ENCODE assay signal across 20 mouse cellular contexts in genomic region chr11:65779066-65779465, GRCm38 (mm10). TPM values are rescaled to one million over a fixed set of nuclear protein-coding genes. Genes with fewer than 3 reads are reported as not detected.
A peak's percentile ranks its signal among the peaks of the same experiment; 100 is the strongest.
DNase-seq lines count a peak whose midpoint lies in the region; ATAC-seq and TF ChIP-seq lines count a peak whose summit lies in the region.
"Had no signal": no experiment of that assay in that cellular context is flagged by ENCODE, and none has a peak within 500 bp of the region (broad histone marks: within the 10 kb centered on the region; RNA-seq: fewer than 3 reads in every experiment).

No protein-coding gene starts in this region.

- no peak for ATAC-seq in limb, embryonic 14.5 days (ENCODE audit: low FRiP score, low read depth)
- ATAC-seq: CD4-positive, CD25-positive, alpha-beta regulatory T cell, adult 4 months had no signal

- peaks cover 19% of the 10 kb centered on the region; the same call in 1 of the 2 replicates for H3K4me1 ChIP-seq in limb, embryonic 14.5 days (ENCODE audit: control insufficient read depth, insufficient read depth, low read length)
- no peaks in the 10 kb centered on the region for H3K4me1 ChIP-seq in limb, embryonic 10.5 days
- H3K4me1 ChIP-seq: hindbrain, embryonic 10.5 days had no signal

- intact Hi-C loops in heart, postnatal 36 days (cut with DNase I) = no loop called here

- H3K79me2 ChIP-seq in myocyte (ENCODE audit: control insufficient read depth, insufficient read depth) = peaks cover 81% of the 10 kb centered on the region

- TF ChIP-seq POLR2A in limb, embryonic 14.5 days (IDR thresholded peaks at IDR 0.05; ENCODE audit: borderline replicate concordance, extremely low read depth, insufficient read depth, insufficient read length) = no peak
- no peak for TF ChIP-seq POLR2A in myocyte (IDR thresholded peaks at IDR 0.05; ENCODE audit: insufficient read length, low read depth)

- H3K9me3 ChIP-seq in limb, embryonic 14.5 days (ENCODE audit: control insufficient read depth, low read length) = no peaks in the 10 kb centered on the region
- no peaks in the 10 kb centered on the region for H3K9me3 ChIP-seq in limb, embryonic 10.5 days (replicated peaks)
- H3K9me3 ChIP-seq: G1E; hindbrain, embryonic 10.5 days; limb, embryonic 12.5 days had no signal

- H3K4me3 ChIP-seq in limb, embryonic 14.5 days (replicated peaks; ENCODE audit: low read length) = no peak overlapping the region
- no peak overlapping the region for H3K4me3 ChIP-seq in limb, embryonic 10.5 days
- no peak overlapping the region for H3K4me3 ChIP-seq in myocyte
- H3K4me3 ChIP-seq: erythroblast, embryonic 14.5 days; hindbrain, embryonic 10.5 days; left cerebral cortex, adult 2 months; limb, embryonic 12.5 days had no signal

- no peak overlapping the region for H3ac ChIP-seq in myocyte (ENCODE audit: control insufficient read depth, insufficient read length)

- no peak overlapping the region for H3K27ac ChIP-seq in limb, embryonic 14.5 days (replicated peaks; ENCODE audit: low read depth, low read length)
- no peak overlapping the region for H3K27ac ChIP-seq in limb, embryonic 10.5 days
- H3K27ac ChIP-seq: hindbrain, embryonic 10.5 days; left cerebral cortex, adult 2 months; limb, embryonic 12.5 days had no signal

- no peak overlapping the region for H3K9ac ChIP-seq in limb, embryonic 14.5 days (ENCODE audit: low read depth, low read length, severe bottlenecking)
- H3K9ac ChIP-seq: limb, embryonic 12.5 days had no signal

- 0 out of 2 replicates have a peak, but pooled peaks cover 4% of the 10 kb centered on the region for H3K36me3 ChIP-seq in limb, embryonic 14.5 days (ENCODE audit: control insufficient read depth, insufficient read depth, low read length)
- peaks cover 24% of the 10 kb centered on the region for H3K36me3 ChIP-seq in limb, embryonic 10.5 days
- H3K36me3 ChIP-seq in myocyte (ENCODE audit: control insufficient read depth, insufficient read depth) = peaks cover 5% of the 10 kb centered on the region

- peak; percentile 24 for DNase-seq in heart, adult 11 months
- DNase-seq in heart, postnatal 36 days = no peak
- DNase-seq in limb, embryonic 14.5 days (ENCODE audit: low spot score) = peak; percentile 78
- DNase-seq in limb, embryonic 10.5 days (ENCODE audit: low spot score) = no peak
- peak; percentile 44 for DNase-seq in adipocyte (ENCODE audit: low spot score)
- no peak for DNase-seq in ovary, postnatal 10 days (ENCODE audit: low spot score)
- DNase-seq: adrenal gland, postnatal 25 days; cerebellum, adult 9-11 months; gastrocnemius, postnatal 14 days; kidney, adult 9 months; lung, postnatal 36 days; thymus, adult 2 months had no signal

- no peaks in the 10 kb centered on the region for H3K27me3 ChIP-seq in limb, embryonic 14.5 days (ENCODE audit: control insufficient read depth, insufficient read depth, low read length)
- no peaks in the 10 kb centered on the region for H3K27me3 ChIP-seq in limb, embryonic 10.5 days (ENCODE audit: low read depth, poor library complexity, severe bottlenecking)
- no peaks in the 10 kb centered on the region for H3K27me3 ChIP-seq in myocyte (ENCODE audit: control insufficient read depth, insufficient read depth, insufficient read length)
- H3K27me3 ChIP-seq: limb, embryonic 12.5 days had no signal

- WGBS in limb, embryonic 14.5 days = 58% methylated on average over 1 of the region's 1 CpGs
- WGBS in limb, embryonic 10.5 days = 91% methylated on average over 1 of the region's 1 CpGs

- H3K4me2 ChIP-seq in limb, embryonic 14.5 days (replicated peaks; ENCODE audit: low read depth, low read length, severe bottlenecking) = no peak overlapping the region
- peak overlapping the region; percentile 33 for H3K4me2 ChIP-seq in myocyte (ENCODE audit: low read depth)
- H3K4me2 ChIP-seq: heart, embryonic 11.5 days; limb, embryonic 12.5 days had no signal

TF ChIP-seq in myocyte, 11 proteins besides CTCF, POLR2A, EP300 and RAD21:
- TF ChIP-seq CEBPB (IDR thresholded peaks at IDR 0.05; ENCODE audit: insufficient read depth, poor library complexity, severe bottlenecking) (no peak), E2F4 (IDR thresholded peaks at IDR 0.05; ENCODE audit: insufficient read depth) (no peak), POLR2AphosphoS2 (IDR thresholded peaks at IDR 0.05; ENCODE audit: insufficient read length, low read depth) (no peak), MAX (IDR thresholded peaks at IDR 0.05; ENCODE audit: low read depth) (no peak), SRF (IDR thresholded peaks at IDR 0.05; ENCODE audit: control insufficient read depth, insufficient read length, low read depth) (no peak), MYOG (IDR thresholded peaks at IDR 0.05; ENCODE audit: control insufficient read depth in 1 of 3, insufficient read depth in 1 of 3, insufficient read length in 2 of 3, low read depth in 2 of 3) (no peak), USF1 (IDR thresholded peaks at IDR 0.05; ENCODE audit: low read depth) (no peak), TCF12 (IDR thresholded peaks at IDR 0.05; ENCODE audit: insufficient read depth, poor library complexity, severe bottlenecking) (no peak), TCF3 (IDR thresholded peaks at IDR 0.05; ENCODE audit: insufficient read length, low read depth) (no peak), MYOD1 (IDR thresholded peaks at IDR 0.05; ENCODE audit: control insufficient read depth in 1 of 3, insufficient read length in 2 of 3, low read depth in 2 of 3) (no peak), REST (IDR thresholded peaks at IDR 0.05; ENCODE audit: insufficient read depth, insufficient read length) (no peak)

RNA-seq across cellular contexts. Expression of gene Map2k4, which starts 9.0 kb away (rescaled TPM):
- total RNA-seq in heart, postnatal 36 days (2021) = 10 to 100 TPM; 42.5 to 44.8 TPM
- polyA plus RNA-seq in limb, embryonic 14.5 days (2012; rRNA removed) = 39.0 and 40.2 TPM in 2 replicates
- polyA plus RNA-seq in limb, embryonic 14.5 days (2014; fragmentation: Nextera tagmentation; extraction: Ambion mirVana) = 68.8 and 69.6 TPM in 2 replicates
- 64.6 and 69.4 TPM in 2 replicates for polyA plus RNA-seq in limb, embryonic 10.5 days (2016; fragmentation: Nextera tagmentation; extraction: Ambion mirVana)
- 29.1 TPM for polyA plus RNA-seq in myocyte (2012; fragmentation: generic; extraction: Trizol)

RNA-seq across cellular contexts. Expression of gene Zkscan6, which starts 27.9 kb away (rescaled TPM):
- 1 to 10 TPM; 5.0 to 5.2 TPM for total RNA-seq in heart, postnatal 36 days (2021)
- polyA plus RNA-seq in limb, embryonic 14.5 days (2012; rRNA removed) = 6.7 and 7.7 TPM in 2 replicates
- polyA plus RNA-seq in limb, embryonic 14.5 days (2014; fragmentation: Nextera tagmentation; extraction: Ambion mirVana) = 14.5 and 14.9 TPM in 2 replicates
- polyA plus RNA-seq in limb, embryonic 10.5 days (2016; fragmentation: Nextera tagmentation; extraction: Ambion mirVana) = 9.1 and 10.6 TPM in 2 replicates
- 6.4 TPM for polyA plus RNA-seq in myocyte (2012; fragmentation: generic; extraction: Trizol)

Comparison
In these comparisons a context has a peak if more than half of its experiments do, and no peak if none do; other contexts are left out.
1. DNase-seq: peak in heart, adult 11 months (single experiment), limb, embryonic 14.5 days (single experiment) and adipocyte (single experiment); none in heart, postnatal 36 days (0 of 2), limb, embryonic 10.5 days (single experiment) and ovary, postnatal 10 days (single experiment).